Mouse (Mus musculus) heart, adult 11 months (tissue): ENCODE measurements around the gene Zbtb48.

ENCODE experiments used
- DNase-seq: peaks from one replicate; pipeline ENCODE4 v3.0.0; 2022

Zbtb48 gene

DNA sequence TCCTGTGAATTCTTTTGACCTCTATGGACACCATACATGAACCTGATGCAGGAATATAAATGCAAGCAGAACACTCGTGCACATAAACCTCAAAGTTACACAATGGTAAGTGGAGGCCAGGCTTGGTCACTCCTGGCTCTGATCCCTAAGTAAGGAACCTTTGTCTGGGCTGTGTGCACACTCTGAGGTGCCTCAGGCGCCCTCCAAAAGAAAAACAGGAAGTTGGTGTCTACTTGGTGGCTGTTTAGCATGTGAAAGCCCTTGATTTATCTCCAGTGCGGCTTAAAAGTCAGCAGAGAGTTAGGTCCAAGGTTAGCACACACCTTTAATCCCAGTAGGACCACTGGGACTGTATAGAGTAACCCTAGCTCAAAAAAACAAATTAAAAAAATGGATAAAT lies 28.0 kb downstream of the Zbtb48 start:
- peak; percentile 83 for DNase-seq

DNA sequence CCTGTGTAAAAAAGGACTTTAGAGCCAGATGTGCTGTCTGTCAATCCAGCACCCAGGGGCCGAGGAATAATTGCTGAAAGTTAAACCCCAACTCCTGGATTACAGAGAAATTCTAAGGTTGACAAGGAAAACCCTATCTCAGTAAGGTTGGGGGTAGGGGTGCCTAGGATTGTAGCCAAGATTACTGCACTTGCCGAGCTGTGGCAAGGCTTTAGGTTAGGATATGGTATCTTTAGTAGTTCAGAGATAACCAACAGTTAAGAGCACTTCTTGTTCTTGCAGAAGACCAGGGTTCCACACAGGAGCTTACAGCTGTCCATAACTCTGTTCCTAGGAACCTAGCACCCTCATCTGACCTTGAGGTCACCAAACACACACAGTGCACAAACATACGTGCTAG lies 29.8 kb downstream of the Zbtb48 start:
- peak; percentile 82 for DNase-seq

DNA sequence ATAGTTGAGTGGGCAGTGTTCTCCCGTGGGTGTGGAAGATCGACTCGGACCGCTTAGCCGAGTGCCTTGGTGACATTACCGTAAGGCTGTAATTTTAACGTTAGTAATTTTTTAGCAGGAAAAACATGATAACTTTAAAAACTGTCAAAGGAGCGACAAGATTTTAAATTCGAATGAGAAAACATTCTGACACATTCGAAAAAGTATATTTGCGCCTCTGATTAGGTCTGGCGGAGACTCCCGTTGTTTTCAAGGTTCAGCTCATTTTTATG lies 30.6 kb downstream of the Zbtb48 start:
- DNase-seq: no peak

GRCm38 (mm10) chr4:151996173-151996950 lies 31.1 kb downstream of the Zbtb48 start, which contains the start of gene Phf13:
TSS of gene Phf13 (minus strand) at chr4:151996258.
- DNase-seq: peak; percentile 100

DNA sequence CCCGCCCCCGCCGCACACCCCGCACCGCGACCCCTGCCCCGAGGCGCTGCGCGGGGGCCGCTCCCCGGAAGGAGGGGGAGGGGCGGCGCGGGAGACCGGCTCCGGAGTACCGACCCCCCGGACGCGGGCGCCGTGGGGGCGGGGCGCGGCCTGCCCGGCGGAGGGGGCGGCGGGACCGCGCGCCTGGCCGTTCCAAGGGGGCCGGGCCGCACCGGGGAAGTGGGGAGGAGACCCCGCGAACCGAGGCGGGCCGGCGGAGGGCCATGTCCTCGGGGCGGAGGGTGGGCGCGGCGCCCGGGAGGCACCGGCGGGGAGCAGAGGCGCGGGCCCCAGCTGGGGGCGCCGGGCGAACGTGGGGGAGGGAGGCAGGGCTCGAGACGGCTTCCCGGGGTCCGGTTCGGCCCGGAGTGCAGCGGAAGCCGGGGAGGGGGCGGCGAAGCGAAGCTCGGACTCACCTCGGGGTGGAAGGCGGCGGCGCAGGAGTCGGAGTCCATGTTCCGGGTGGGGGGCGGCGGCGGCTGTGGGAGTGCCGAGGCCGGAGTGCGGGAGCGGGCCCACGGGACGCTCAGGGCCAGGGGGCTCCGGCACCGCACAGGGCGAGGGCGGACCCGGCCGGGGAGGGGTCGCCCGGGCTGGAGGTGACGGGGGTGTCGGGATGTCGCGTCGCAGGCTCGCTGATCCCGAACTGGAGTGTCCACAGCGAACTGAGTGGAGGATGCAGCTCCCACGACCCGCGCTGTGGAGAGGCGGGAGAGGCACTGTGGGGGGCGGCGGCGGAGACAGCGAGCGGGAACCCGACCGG lies 31.9 kb downstream of the Zbtb48 start:
- DNase-seq: no peak

DNA sequence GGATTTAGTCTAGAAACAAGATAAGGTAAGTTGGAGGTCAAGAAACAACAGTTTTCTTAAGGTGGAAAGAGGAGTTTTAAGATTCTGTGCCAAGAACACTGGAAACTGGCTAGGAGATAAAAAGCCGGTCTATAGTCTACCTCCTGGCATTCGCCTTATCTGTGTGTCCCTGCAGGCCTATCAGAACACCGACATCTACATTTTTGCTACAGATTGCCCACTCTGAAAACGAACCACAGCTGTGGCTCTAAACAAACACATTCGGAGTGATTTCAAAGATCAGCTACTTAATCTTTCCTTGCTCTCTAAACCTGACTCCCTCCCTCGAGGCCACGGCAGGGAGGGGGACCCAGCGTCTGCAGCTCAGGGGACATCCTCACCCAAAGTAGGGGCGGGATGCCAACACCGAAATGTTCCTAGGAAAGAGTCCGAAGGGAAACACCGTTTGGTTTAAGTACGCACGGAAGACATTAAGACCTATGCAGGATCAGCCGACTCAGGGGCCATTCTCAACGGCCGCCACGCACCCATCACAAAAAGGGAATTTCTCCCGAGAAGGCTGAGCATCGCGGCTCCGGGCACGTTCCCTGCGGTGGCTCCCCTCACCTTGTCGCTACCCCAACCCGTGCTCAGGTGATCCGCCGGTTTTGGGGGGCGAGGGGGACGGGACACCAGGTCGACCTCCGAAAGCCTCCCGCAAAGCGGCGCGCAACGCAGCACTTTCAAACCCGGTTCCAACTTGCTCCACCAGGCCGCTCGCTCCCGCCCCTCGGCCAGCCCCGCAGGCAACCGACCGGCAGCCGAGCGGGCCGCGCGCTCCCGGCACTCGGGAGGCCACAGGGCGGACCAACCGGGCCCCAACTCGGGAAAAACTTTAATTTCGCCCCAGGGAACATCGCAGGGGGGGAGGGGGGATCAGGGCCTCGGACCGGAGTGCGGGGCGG lies 33.0 kb downstream of the Zbtb48 start:
- DNase-seq: peak; percentile 95

DNA sequence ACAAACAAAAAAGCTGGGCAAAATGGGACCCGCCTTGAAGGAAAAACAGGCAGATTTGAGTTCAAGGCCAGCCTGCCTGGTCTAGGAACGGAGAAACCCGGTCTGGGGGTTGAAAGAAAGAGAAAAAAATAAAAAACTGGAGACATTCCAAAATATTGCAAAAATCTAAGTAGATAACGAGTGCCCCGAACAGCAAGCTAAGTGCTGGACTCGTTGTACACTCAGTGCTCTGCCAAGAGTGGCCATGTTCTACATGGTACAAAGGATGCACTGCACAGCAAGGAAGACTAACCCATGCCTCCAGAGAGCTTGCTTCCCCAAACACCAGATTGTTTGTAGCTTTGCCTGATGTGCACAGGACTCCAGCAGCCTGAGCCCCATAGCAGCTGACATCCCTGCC lies 34.4 kb downstream of the Zbtb48 start:
- no peak for DNase-seq

DNA sequence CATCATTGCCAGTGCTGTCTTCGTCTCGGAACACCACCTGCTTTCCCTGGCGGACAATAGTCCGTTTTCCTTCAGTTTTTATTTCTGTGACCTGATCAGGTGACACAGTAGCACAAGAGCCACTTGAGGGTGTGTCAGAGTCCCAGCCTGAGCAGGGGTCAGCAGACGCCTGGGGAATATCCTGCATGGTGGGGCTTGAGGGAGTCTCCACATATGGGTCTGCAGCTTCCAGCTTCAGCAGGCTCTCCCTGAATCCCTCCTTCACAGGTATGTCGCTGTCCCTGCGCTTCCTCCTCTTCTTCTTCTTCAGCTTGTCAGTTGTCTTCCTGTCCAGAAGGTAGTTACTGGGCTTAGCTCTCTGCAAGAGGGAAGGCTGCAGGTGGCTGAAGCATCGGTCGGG lies 35.4 kb downstream of the Zbtb48 start:
- peak; percentile 91 for DNase-seq

- DNase-seq: peak; percentile 93
Measured at GRCm38 (mm10) chr4:151989110-151989488, 38.4 kb downstream of the Zbtb48 start.

DNA sequence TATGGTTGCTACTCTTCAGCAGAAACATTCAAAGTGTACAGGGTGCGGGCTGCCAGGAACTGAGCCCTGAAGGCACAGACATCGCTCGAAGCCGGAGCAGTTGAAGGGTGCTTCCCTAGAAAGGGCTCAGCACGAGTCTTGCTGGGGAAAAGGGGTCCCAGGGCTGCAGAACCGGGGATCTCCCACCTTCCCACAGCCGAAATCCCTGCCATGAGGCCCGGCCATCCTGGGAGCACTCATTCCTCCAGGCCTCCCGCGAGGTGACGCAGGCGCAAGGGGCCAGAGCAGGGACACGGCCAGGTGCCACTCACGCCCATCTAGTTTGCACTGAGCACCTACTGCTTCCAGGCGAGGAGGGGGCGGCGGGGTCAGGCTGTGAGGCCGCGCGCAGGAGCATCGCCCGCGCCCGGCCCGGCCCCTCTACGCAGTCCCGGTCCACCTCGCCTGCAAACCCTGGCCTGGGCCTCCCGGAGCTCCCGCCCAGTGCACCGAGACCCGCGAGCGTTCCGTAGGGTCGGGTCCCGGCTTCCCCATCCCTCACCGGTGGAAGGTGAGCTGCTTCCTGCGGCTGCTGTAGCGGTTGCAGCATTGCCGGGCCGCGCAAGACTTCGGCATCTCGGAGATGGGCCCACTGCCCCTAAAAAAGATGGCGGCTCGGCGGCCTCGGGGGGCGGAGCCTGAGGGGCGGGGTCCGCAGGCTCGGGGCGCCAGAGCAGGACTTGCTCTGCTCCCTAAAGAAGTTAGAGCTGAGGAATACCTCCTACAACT lies 38.9 kb downstream of the Zbtb48 start, which contains the start of gene Thap3:
Thap3 (minus strand) TSS at position 656 of the 768 bp plus-strand sequence.
- DNase-seq: peak; percentile 98

DNA sequence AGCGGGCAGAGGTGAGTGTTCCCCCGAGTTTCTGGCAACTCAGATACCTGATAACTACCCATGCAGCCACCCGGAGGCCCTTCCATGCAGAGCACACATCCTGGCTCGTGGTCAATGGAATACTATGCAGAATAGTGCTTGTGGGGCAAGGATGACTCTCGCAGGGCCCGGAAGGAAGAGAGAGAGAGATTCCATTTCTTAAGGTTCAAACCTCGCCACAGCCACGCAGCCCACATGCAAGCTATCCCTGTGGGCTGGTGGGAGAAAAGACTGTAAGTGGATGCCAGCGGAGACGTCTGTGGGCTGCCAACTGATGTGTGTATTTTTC lies 39.5 kb downstream of the Zbtb48 start:
- no peak for DNase-seq

- DNase-seq: no peak
Measured at GRCm38 (mm10) chr4:151986650-151987049, 40.8 kb downstream of the Zbtb48 start.

DNA sequence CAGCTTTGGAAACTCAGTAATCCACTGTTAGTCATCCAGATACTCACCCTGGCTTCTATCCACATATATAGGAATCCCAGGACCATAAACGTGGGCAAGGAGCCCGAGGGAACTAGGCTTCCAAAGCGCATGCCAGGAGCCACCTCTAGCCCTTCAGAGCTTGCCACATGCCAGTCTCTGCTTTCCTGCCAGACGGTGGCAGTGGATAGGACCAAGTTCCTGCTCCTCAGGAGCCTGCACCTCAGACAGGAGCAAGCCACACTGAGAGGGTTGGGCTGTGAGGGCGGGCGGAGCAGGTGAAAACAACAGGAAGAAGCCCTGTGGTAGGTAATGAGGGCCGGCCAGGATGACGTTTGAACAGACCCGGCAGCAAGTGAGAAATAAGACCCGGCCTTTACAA lies 41.6 kb downstream of the Zbtb48 start:
- DNase-seq: no peak

GRCm38 (mm10) chr4:151983560-151983959 lies 43.9 kb downstream of the Zbtb48 start:
- no peak for DNase-seq

DNA sequence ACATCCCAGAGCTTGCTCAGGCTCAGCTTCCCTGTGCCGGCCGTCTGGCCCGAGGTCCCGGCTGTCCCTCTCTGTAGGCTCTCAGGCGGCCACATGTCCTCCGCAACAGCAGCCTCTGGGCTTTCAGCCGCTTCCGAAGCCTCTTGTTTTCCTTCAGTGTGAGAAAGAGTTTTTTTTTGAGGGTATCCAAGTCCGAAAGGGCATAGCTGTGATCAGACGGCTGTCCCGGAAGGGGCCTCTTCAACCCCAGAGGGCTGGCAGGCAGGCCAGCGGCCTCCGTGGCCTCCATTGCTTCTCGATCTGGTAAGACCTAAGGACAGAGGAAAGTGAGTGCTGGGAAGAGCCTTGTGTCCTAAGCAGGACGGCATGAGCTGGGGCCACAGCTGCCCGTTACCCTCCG lies 44.4 kb downstream of the Zbtb48 start:
- DNase-seq: no peak

DNA sequence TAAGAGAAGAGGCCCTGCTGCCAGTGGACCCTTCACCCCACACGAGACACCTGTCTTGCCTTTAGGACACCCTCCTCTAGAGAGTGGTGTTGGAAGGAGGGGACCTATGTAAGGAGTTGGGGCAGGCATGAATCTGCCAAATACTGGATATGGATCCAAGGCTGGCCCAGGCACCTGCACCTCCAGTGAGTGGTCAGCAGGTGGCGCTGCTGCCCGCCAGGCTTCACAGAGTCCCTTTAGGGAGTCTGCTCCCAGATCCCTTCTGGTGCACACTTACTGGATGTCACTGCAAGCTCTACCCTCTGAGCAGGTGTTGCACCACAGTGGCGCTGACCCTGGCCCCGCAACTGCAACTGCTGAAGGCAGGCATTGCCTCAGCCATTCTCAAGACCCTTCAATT lies 46.1 kb downstream of the Zbtb48 start:
- peak; percentile 98 for DNase-seq

- DNase-seq: peak; percentile 89
Measured at GRCm38 (mm10) chr4:151980699-151981098, 46.8 kb downstream of the Zbtb48 start.

DNA sequence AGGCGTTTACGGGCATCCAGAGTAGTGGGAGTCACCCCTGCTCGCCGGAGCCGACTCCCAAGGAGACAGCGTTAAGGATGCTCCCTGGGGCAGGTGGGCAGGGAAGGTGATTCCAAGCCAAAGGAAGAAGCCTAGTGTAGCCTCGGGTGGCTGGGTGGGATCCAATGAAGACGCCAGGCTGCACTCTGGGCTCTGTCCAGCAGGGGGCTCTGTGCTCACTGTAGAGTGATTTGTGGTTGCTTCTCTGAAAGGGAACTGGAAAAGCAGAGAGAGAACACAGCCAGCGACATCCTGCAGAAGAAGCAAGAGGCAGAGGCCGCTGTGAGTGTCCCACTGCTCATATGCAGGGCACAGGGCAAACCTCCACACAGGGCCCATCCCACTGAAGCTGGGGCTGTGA lies 49.7 kb downstream of the Zbtb48 start:
- peak; percentile 97 for DNase-seq

GRCm38 (mm10) chr4:151975441-151975840 lies 52.0 kb downstream of the Zbtb48 start:
- DNase-seq: no peak

- no peak for DNase-seq
Measured at GRCm38 (mm10) chr4:151972221-151972967, 55.1 kb downstream of the Zbtb48 start.
